Mouse (Mus musculus): Measurements from ENCODE around the gene Cacng7. TPM values are rescaled to one million over a fixed set of nuclear protein-coding genes. Genes with fewer than 3 reads are reported as not detected.
"Not testable (repeated sequence)": the region's sequence is repeated elsewhere in the genome, so short reads cannot be mapped to it uniquely, and the experiment has no call there.

The Cacng7 gene
- polyA plus RNA-seq (2016; fragmentation: Nextera tagmentation; extraction: Ambion mirVana) = 0.67 and 2.4 TPM in 2 replicates

DNA sequence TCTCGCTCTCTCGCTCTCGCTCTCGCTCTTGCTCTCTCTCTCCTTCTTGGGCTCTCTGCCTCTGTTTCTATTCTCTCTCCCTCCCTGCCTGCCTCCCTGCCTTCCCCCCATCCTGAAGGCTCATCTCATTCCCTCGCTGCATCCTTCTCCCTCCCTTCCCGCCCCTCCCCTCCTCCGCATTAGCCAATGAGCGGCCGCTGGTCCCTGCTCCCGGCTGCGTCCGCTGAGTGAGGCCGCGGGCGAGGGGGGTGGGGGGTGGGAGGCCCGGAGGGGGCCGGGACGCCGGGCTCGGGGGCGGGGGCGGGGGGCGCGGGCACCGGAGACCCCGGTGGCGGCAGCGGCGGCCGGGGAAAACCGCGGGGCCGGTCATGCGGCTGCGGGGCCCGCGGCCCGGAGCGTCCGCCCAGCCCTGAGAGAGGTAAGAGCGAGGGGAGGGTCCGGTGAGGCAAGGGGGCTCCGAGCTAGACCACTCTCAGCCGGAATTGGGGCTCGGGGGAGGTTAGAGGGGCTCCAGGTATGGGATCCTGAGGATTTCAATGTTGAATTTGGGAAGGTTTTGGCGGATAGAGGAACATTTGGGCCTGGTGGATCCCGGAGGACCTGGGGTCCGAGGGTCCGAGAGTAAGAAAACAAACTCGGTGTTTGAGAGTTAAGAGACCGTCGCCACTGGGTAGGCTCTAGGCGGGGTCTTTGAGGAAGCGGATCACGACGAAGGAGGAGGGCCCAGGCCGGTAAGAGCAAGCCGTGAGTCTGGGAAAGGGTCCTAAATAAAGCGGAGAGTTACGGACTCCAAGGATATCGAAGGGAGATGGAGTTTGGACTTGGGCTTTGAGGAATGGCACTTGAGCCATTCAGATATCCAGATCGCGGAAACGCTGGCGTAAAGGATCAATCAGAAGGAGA, at the start of gene Cacng7:
Gene Cacng7 (plus strand): TSS at position 337 of the 903 bp plus-strand sequence.
- DNase-seq (ENCODE audit: low spot score) = peak; percentile 83
- Histone ChIP-seq H3K9me3 (replicated peaks) (no peaks in the 10 kb centered on the region), H3K27me3 (ENCODE audit: low read depth, poor library complexity, severe bottlenecking) (peaks cover 7% of the 10 kb centered on the region; the same call in 1 of the 2 replicates), H3K36me3 (peaks cover 6% of the 10 kb centered on the region; the same call in 1 of the 2 replicates), H3K27ac (peak within 1 kb of the TSS; percentile 94), H3K4me3 (peak within 1 kb of the TSS; percentile 84), H3K4me1 (peaks cover 28% of the 10 kb centered on the region)
- WGBS = under 1% methylated on average over 63 of the region's 65 CpGs

DNA sequence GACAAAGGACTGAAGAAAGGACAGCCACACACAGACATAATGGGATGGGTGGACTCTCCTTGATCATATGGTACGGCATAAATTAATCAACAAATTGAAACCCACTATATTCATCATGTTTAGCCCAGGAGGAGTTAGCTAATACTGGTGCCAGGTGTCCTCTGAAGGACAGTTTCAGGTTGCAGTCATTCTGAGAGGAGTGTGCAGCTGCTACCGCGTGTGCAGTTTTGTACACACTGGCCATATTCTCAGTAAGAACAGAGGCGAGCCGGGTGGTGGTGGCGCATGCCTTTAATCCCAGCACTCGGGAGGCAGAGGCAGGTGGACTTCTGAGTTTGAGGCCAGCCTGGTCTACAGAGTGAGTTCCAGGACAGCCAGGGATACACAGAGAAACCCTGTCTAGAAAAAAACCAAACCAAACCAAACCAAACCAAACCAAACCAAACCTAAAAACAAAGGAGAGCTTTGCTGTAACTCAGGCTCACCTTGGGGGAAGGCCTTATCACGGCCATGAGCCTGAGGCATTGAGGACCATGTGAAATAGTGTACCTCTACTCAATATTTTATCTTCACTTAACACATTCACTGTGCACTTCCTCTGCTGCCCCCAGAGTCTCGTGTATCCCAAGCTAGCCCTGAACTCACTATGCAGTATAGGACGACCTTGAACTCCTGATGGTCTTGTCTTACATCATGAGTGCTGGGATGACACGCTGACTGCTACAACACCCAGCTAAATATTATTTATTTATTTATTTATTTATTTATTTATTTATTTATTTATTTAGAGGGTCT, 49.5 kb upstream of the Cacng7 start:
- WGBS = 93% methylated on average over 11 of the region's 11 CpGs
- DNase-seq (ENCODE audit: low spot score) = no peak

DNA sequence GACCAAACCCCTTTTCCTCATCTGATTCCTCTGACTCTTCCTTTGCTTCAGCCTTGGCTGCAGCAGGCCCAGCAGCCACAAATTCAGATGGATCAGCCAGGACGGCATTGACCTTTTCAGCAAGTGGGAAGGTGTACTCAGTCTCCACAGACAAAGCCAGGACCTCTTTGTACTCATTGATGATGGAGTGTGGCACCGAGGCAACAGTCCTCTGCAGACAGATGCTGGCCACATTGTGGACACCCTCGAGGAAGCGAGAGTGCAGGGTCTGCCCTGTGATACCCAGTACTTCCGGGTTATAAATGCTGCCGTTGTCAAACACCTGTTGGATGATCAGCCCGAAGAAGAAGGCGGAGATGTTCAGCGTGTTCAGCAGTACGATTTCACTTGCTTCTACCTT, 48.2 kb upstream of the Cacng7 start:
- 88% methylated on average over 10 of the region's 10 CpGs for WGBS
- Histone ChIP-seq H3K27ac (no peak overlapping the region), H3K4me1 (peaks cover 9% of the 10 kb centered on the region), H3K4me3 (no peak overlapping the region), H3K9me3 (replicated peaks) (no peaks in the 10 kb centered on the region), H3K27me3 (ENCODE audit: low read depth, poor library complexity, severe bottlenecking) (no peaks in the 10 kb centered on the region), H3K36me3 (no peaks in the 10 kb centered on the region)
- no peak for DNase-seq (ENCODE audit: low spot score)

More for the DNA sequence above, 49.5 kb upstream of the Cacng7 start:
- no peaks in the 10 kb centered on the region for H3K27me3 ChIP-seq (ENCODE audit: low read depth, poor library complexity, severe bottlenecking)
- H3K27ac ChIP-seq = no peak overlapping the region
- no peaks in the 10 kb centered on the region for H3K9me3 ChIP-seq (replicated peaks)
- no peak overlapping the region for H3K4me3 ChIP-seq
- no peaks in the 10 kb centered on the region for H3K36me3 ChIP-seq
- H3K4me1 ChIP-seq = no peaks in the 10 kb centered on the region

DNA sequence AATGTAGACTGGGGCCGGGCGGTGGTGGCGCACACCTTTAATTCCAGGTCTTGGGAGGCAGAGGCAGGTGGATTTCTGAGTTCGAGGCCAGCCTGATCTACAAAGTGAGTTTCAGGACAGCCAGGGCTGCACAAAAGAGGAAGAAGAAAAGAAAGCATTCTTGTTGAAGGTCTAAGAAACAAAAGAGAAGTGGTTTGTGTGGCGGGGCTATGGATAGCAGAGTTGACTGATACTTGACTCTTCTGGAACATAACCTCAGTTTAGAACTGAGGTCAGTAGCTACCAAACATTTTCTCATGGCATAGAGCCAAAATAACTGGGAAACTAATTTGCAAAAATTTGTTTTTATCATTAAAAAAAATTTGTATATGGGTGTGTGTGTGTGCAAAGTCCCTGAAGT, 46.7 kb upstream of the Cacng7 start:
- Histone ChIP-seq H3K4me3 (no peak overlapping the region), H3K27me3 (ENCODE audit: low read depth, poor library complexity, severe bottlenecking) (no peaks in the 10 kb centered on the region), H3K9me3 (replicated peaks) (no peaks in the 10 kb centered on the region), H3K36me3 (no peaks in the 10 kb centered on the region), H3K27ac (no peak overlapping the region), H3K4me1 (peaks cover 22% of the 10 kb centered on the region)
- WGBS = 96% methylated on average over 5 of the region's 5 CpGs
- no peak for DNase-seq (ENCODE audit: low spot score)

DNA sequence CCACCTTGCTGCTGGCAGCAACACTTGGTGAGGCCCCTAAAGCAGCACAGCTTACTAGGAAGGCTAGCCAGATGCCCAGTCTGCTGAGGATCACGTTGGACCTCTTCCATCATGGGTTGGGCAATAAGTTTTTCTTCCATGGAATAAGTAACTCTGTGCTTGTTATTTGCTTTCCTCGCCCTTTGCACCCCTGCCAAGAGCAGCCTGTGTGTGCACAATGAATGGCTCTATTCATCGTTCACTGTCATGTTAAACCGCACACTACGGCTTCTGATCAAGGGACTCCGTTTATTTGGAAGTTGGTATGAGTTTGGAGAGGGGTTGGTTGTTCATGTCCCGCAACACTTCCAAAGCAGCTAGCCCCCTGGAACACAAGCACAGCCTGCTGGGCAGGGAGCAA, 45.6 kb upstream of the Cacng7 start:
- H3K9me3 ChIP-seq (replicated peaks) = no peaks in the 10 kb centered on the region
- no peak overlapping the region for H3K4me3 ChIP-seq
- peaks cover 33% of the 10 kb centered on the region for H3K4me1 ChIP-seq
- H3K27ac ChIP-seq = no peak overlapping the region
- H3K27me3 ChIP-seq (ENCODE audit: low read depth, poor library complexity, severe bottlenecking) = no peaks in the 10 kb centered on the region
- H3K36me3 ChIP-seq = no peaks in the 10 kb centered on the region
- no peak for DNase-seq (ENCODE audit: low spot score)
- WGBS = 85% methylated on average over 7 of the region's 7 CpGs

DNA sequence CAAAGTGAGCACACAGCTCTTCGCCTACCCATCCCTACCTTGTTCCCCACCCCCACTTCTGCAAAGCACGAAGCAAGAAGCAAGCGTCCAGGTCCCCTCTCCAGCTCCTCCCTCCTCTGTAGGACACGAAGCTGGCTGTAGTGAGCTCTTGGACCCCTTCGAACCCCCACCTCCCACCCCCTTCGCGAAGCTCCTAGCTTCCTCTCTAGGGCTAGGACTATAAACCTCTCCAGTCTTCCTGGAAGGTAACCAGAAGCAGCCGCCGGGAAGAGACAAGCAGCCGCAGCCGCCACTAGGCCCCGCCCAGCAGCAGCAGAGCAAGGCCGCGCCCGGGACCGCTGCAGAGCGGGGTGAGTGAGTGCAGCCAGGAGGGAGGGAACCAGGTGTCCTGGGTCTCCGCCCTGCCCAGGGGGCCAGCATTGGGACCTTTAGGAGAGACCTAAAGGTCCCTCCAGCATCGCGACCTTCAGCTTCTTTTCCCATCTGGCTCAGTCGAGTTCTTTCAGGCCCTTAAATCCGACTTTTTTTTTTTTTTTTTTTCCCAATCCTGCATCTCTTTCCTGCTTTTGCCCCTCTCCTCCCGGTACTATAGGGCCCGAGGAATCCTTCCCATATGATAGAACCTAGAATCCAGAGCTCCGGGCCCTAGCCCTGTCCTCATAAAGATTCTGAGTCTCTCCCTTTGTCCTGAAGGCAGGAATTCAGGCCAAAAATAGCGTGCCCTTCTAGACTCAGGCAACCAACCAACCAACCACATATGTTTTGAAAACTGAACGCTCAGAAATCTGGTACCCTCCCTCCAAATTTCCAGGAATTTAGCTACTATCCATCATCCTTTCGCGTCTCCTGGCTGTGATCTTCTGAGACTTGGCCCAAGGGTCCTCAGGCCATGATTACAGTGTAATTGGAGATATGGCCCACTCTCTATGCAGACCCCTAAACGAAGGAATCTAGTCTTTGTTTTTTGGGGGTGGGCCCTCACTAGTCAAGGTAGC, 43.5 kb upstream of the Cacng7 start, which contains the start of the genes Myadm and Prkcg:
Gene Myadm (plus strand): TSS at position 105 of the 995 bp plus-strand sequence.
Gene Prkcg (plus strand): TSS at position 204 of the 995 bp plus-strand sequence.
- Histone ChIP-seq H3K27me3 (ENCODE audit: low read depth, poor library complexity, severe bottlenecking) (no peaks in the 10 kb centered on the region), H3K27ac (peak within 1 kb of the TSS; percentile 90)
- 3% methylated on average over 30 of the region's 30 CpGs for WGBS

DNA sequence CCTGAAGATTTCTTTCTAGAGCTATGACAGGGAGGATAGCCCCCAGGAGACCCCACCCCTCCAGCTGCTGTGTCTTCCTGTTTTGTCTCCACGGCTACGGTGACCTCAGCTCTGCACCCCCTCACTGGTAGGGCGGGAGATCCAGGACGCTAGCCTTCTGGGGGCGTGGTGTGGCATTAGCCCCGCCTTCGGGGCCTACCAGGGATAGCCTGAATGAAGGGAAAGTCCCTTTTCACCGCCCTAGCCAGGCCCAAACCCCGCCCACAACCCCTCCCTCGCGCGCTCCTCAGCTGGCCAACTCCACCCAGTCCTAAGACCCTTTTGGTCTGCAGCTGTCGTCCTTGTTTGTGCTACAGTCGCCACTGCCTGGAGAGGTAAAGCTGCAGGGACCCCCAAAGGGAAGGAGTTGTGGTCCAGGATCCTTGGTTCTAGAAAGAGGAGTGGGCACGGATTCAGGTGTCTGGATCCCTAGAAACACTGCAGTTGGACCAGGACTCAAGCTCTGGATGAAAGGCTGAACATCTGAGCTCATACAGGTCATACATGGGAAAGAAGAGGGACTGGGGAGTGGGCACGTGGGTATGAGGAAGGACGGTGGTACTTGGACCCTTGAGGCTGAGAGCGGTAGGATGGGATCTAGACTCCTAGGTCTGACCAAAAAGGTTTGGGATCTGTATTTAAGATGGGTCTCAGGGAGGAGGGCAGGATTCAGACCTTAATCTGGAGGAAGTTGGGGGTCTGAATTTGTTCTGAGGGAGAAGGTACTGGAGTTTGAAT, 42.3 kb upstream of the Cacng7 start:
- H3K9me3 ChIP-seq (replicated peaks) = no peaks in the 10 kb centered on the region
- WGBS = 1% methylated on average over 18 of the region's 18 CpGs
- H3K27ac ChIP-seq = peak overlapping the region; percentile 90
- peaks cover 3% of the 10 kb centered on the region; the same call in 1 of the 2 replicates for H3K36me3 ChIP-seq
- DNase-seq (ENCODE audit: low spot score) = peak; percentile 95
- no peaks in the 10 kb centered on the region for H3K27me3 ChIP-seq (ENCODE audit: low read depth, poor library complexity, severe bottlenecking)
- peaks cover 42% of the 10 kb centered on the region for H3K4me1 ChIP-seq
- H3K4me3 ChIP-seq = peak overlapping the region; percentile 51

More for the DNA sequence above, 43.5 kb upstream of the Cacng7 start, which contains the start of the genes Myadm and Prkcg:
- Histone ChIP-seq H3K4me3 (peak within 1 kb of the TSS; percentile 51), H3K36me3 (no peaks in the 10 kb centered on the region), H3K9me3 (replicated peaks) (no peaks in the 10 kb centered on the region), H3K4me1 (peaks cover 42% of the 10 kb centered on the region)
- peak; percentile 84 for DNase-seq (ENCODE audit: low spot score)

DNA sequence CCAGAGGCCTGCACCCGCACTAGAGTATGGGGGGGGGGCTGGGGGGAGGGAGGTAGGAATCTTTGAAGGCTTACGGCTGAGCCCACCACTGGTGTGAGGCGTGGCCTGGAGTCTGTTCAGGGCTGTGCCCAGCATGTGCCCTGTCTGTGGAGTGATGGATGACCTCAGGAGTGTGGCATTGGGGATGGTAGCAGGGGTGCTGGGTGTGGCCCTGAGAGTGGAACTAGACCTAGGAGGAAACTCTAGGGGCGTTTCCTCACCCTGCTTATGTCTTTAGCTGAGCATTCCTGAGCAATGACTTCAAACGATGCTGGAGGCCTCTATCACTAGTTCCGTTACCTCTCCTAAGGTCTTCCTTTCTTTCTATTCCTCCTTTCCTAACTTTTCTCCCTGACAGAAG, 41.6 kb upstream of the Cacng7 start:
- DNase-seq (ENCODE audit: low spot score) = no peak
- H3K27ac ChIP-seq = peak overlapping the region; percentile 90; the same call in 1 of the 2 replicates
- peaks cover 6% of the 10 kb centered on the region for H3K36me3 ChIP-seq
- 25% methylated on average over 6 of the region's 6 CpGs for WGBS
- peaks cover 42% of the 10 kb centered on the region for H3K4me1 ChIP-seq
- H3K9me3 ChIP-seq (replicated peaks) = no peaks in the 10 kb centered on the region
- H3K4me3 ChIP-seq = peak overlapping the region; percentile 51
- no peaks in the 10 kb centered on the region for H3K27me3 ChIP-seq (ENCODE audit: low read depth, poor library complexity, severe bottlenecking)

DNA sequence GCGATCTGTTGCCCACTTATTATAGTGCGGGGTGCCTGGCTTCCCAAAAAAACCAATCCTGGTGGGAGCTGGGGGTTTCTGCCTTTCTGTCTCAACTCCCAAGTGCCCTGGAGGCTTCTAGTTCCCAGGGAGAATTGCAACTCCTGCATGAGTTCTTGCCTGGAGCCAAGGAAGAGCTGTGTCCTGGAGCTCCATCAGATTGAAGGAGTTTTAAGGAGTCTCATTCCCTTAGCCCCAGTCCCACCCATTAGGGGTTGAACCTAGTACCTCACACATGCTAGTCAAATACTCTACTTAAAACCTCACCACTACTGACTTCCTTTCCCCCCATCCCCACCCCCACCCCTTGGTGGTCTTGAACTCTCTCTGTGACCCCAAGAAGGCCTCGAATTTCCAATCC, 41.0 kb upstream of the Cacng7 start:
- Histone ChIP-seq H3K4me1 (peaks cover 42% of the 10 kb centered on the region), H3K4me3 (0 out of 2 replicates have a peak overlapping the region, but pooled peaks have one; percentile 51), H3K9me3 (replicated peaks) (no peaks in the 10 kb centered on the region), H3K27me3 (ENCODE audit: low read depth, poor library complexity, severe bottlenecking) (no peaks in the 10 kb centered on the region), H3K27ac (0 out of 2 replicates have a peak overlapping the region, but pooled peaks have one; percentile 17), H3K36me3 (peaks cover 12% of the 10 kb centered on the region)
- no peak for DNase-seq (ENCODE audit: low spot score)
- WGBS = 65% methylated on average over 3 of the region's 3 CpGs

DNA sequence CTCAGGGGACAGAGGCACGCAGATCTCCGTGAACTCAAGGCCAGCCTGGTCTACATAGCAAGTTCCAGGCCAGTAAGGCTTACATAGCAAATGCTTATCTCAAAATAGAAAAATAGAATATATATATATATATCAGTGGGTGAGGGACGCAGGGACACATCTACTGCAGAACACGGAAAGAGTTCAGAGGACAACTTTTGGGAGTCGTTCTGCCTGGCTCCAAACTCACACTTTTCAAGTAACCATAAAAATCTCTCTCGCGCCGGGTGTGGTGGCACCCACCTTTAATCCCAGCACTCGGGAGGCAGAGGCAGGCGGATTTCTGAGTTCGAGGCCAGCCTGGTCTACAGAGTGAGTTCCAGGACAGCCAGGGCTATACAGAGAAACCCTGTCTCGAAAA, 40.5 kb upstream of the Cacng7 start:
- 72% methylated on average over 12 of the region's 12 CpGs for WGBS
- H3K27me3 ChIP-seq (ENCODE audit: low read depth, poor library complexity, severe bottlenecking); DNase-seq (ENCODE audit: low spot score); H3K9me3 ChIP-seq (replicated peaks): not testable (repeated sequence)
- Histone ChIP-seq H3K4me1 (peaks cover 42% of the 10 kb centered on the region), H3K27ac (peak overlapping the region; percentile 86), H3K4me3 (peak overlapping the region; percentile 54), H3K36me3 (peaks cover 17% of the 10 kb centered on the region)

DNA sequence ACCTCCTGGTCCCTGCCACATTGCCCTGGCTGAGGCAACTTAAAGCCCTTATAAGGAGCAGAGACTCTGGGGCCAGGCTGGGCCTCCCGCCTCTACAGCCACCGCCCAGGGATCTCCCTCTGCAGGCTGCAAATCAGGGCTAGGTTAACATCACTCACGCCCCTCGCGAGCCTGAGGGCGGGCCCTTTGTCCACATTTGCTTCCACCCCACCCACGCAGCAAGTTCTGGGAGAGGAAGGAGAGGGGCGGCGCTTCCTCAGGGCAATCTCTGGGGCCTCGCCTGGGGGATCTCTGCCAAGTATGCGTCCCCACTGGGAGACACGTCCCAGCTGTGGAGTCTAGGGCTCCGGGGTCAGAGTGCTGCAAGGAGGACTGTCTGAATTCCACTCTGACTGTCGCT, 40.0 kb upstream of the Cacng7 start:
- WGBS = under 1% methylated on average over 14 of the region's 14 CpGs
- H3K4me3 ChIP-seq = peak overlapping the region; percentile 54
- no peaks in the 10 kb centered on the region for H3K27me3 ChIP-seq (ENCODE audit: low read depth, poor library complexity, severe bottlenecking)
- H3K27ac ChIP-seq = peak overlapping the region; percentile 86
- peaks cover 22% of the 10 kb centered on the region for H3K36me3 ChIP-seq
- peaks cover 42% of the 10 kb centered on the region for H3K4me1 ChIP-seq
- DNase-seq (ENCODE audit: low spot score) = peak; percentile 78
- no peaks in the 10 kb centered on the region for H3K9me3 ChIP-seq (replicated peaks)

Data from limb, embryonic 10.5 days (tissue).